Mouse (Mus musculus): Measurements from ENCODE around the gene Rce1. TPM values are rescaled to one million over a fixed set of nuclear protein-coding genes. Genes with fewer than 3 reads are reported as not detected.
A peak's percentile ranks its signal among the peaks of the same experiment; 100 is the strongest.
"Not testable (repeated sequence)": the region's sequence is repeated elsewhere in the genome, so short reads cannot be mapped to it uniquely, and the experiment has no call there.

Gene Rce1
- polyA plus RNA-seq, 1 experiment from 2014 or later = 37.0 TPM

GRCm38 (mm10) chr19:4593792-4594522 is 31.5 kb downstream of the Rce1 start:
- no peaks in the 10 kb centered on the region for H3K4me1 ChIP-seq (replicated peaks; ENCODE audit: control insufficient read depth, insufficient read depth, low read length)
- no peaks in the 10 kb centered on the region for H3K9me3 ChIP-seq (ENCODE audit: control insufficient read depth)
- H3K4me2 ChIP-seq (replicated peaks; ENCODE audit: low read depth) = 0 out of 2 replicates have a peak overlapping the region, but pooled peaks have one; percentile 3
- no peak overlapping the region for H3K4me3 ChIP-seq (ENCODE audit: low read depth, low read length)
- no peaks in the 10 kb centered on the region for H3K36me3 ChIP-seq (ENCODE audit: control insufficient read depth, insufficient read depth)
- TF ChIP-seq CTCF (IDR thresholded peaks at IDR 0.05; ENCODE audit: low read depth) = no peak
- no peak overlapping the region for H3K27ac ChIP-seq (ENCODE audit: low read depth, low read length)
- ATAC-seq = peak; percentile 78
- WGBS = 30% methylated on average over 7 of the region's 7 CpGs
- no peaks in the 10 kb centered on the region for H3K27me3 ChIP-seq (replicated peaks; ENCODE audit: control insufficient read depth, insufficient read depth, low read length)
- H3K9ac ChIP-seq (ENCODE audit: low read depth, low read length) = no peak overlapping the region

DNA sequence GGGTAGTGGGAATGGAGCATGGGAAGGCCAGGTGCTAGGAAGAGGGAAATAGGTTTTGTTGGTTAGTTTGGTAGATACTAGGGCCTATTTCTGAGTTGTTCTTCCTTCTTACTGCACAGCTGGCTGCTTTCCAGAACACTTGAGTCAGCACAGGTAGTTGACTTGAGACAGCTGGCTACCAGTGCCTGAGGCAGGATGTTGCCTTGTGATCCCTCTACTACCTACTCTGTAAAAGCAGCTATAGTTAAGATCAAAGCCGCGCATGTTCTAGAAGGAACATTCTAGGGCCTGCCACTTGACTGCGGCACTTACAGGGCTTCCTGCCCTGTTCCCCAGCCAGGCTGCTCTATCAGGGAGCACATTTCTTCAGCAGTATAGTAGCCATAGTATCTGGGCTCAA is 35.4 kb downstream of the Rce1 start:
- Histone ChIP-seq H3K9me3 (ENCODE audit: control insufficient read depth) (no peaks in the 10 kb centered on the region), H3K27ac (ENCODE audit: low read depth, low read length) (no peak overlapping the region), H3K4me3 (ENCODE audit: low read depth, low read length) (no peak overlapping the region), H3K36me3 (ENCODE audit: control insufficient read depth, insufficient read depth) (no peaks in the 10 kb centered on the region), H3K9ac (ENCODE audit: low read depth, low read length) (no peak overlapping the region), H3K27me3 (replicated peaks; ENCODE audit: control insufficient read depth, insufficient read depth, low read length) (no peaks in the 10 kb centered on the region), H3K4me1 (replicated peaks; ENCODE audit: control insufficient read depth, insufficient read depth, low read length) (no peaks in the 10 kb centered on the region), H3K4me2 (replicated peaks; ENCODE audit: low read depth) (no peak overlapping the region)
- no peak for TF ChIP-seq CTCF (IDR thresholded peaks at IDR 0.05; ENCODE audit: low read depth)
- 71% methylated on average over 3 of the region's 3 CpGs for WGBS
- no peak for ATAC-seq

DNA sequence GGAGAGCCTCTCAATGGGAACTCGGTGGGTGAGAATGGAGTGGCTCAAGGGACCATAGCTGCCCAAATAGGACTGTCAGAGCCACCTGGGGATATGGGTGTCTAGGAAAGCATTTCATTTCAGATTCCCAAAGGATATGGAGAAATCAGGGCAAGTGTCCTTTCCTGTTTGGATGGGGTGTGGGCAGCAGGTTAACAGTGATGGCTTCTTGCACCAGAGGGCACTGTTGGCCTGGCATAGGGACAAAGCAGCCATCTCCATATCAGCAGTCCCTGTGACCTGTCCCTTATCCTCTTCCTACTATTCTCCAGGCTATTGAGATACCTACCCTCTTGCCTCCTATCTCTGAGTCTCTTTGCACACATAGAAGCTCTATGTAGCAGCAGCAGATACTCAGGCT is 36.4 kb downstream of the Rce1 start:
- H3K4me3 ChIP-seq (ENCODE audit: low read depth, low read length) = no peak overlapping the region
- no peak overlapping the region for H3K4me2 ChIP-seq (replicated peaks; ENCODE audit: low read depth)
- peak; percentile 78 for TF ChIP-seq CTCF (IDR thresholded peaks at IDR 0.05; ENCODE audit: low read depth)
- no peak overlapping the region for H3K9ac ChIP-seq (ENCODE audit: low read depth, low read length)
- H3K4me1 ChIP-seq (replicated peaks; ENCODE audit: control insufficient read depth, insufficient read depth, low read length) = no peaks in the 10 kb centered on the region
- no peaks in the 10 kb centered on the region for H3K36me3 ChIP-seq (ENCODE audit: control insufficient read depth, insufficient read depth)
- 76% methylated on average over 1 of the region's 1 CpGs for WGBS
- H3K9me3 ChIP-seq (ENCODE audit: control insufficient read depth) = no peaks in the 10 kb centered on the region
- no peaks in the 10 kb centered on the region for H3K27me3 ChIP-seq (replicated peaks; ENCODE audit: control insufficient read depth, insufficient read depth, low read length)
- H3K27ac ChIP-seq (ENCODE audit: low read depth, low read length) = no peak overlapping the region
- no peak for ATAC-seq

- TF ChIP-seq CTCF (IDR thresholded peaks at IDR 0.05; ENCODE audit: low read depth) = no peak
- WGBS = 57% methylated on average over 3 of the region's 3 CpGs
- no peak for ATAC-seq
Observed at GRCm38 (mm10) chr19:4588430-4588829, 37.0 kb downstream of the Rce1 start.

DNA sequence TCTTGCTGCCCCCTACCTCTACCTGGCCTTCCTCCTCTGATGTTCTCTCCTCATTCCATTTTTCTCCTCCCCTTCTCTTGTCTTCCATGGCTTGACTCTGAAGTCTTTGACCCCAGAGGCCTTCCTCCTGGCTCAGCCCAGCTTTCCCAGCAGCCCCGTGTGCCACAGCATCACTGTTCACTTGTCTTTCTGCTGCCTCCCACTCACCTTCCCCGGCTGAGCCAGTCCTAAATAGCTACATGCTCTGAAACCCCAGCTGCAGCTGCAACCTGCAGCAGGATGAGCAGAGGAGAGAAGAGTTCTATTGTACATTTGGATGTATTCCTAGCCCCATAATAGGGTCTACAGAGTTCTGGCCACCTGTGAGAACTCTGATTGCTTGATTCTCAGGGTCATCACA is 38.0 kb downstream of the Rce1 start:
- Histone ChIP-seq H3K9me3 (ENCODE audit: control insufficient read depth) (no peaks in the 10 kb centered on the region), H3K4me3 (ENCODE audit: low read depth, low read length) (no peak overlapping the region), H3K27me3 (replicated peaks; ENCODE audit: control insufficient read depth, insufficient read depth, low read length) (no peaks in the 10 kb centered on the region), H3K4me1 (replicated peaks; ENCODE audit: control insufficient read depth, insufficient read depth, low read length) (no peaks in the 10 kb centered on the region), H3K9ac (ENCODE audit: low read depth, low read length) (no peak overlapping the region), H3K4me2 (replicated peaks; ENCODE audit: low read depth) (no peak overlapping the region), H3K27ac (ENCODE audit: low read depth, low read length) (no peak overlapping the region), H3K36me3 (ENCODE audit: control insufficient read depth, insufficient read depth) (no peaks in the 10 kb centered on the region)
- 67% methylated on average over 2 of the region's 2 CpGs for WGBS
- TF ChIP-seq CTCF (IDR thresholded peaks at IDR 0.05; ENCODE audit: low read depth) = no peak
- ATAC-seq = no peak

More at GRCm38 (mm10) chr19:4588430-4588829, 37.0 kb downstream of the Rce1 start:
- no peak overlapping the region for H3K4me3 ChIP-seq (ENCODE audit: low read depth, low read length)
- H3K4me1 ChIP-seq (replicated peaks; ENCODE audit: control insufficient read depth, insufficient read depth, low read length) = no peaks in the 10 kb centered on the region
- no peaks in the 10 kb centered on the region for H3K27me3 ChIP-seq (replicated peaks; ENCODE audit: control insufficient read depth, insufficient read depth, low read length)
- H3K27ac ChIP-seq (ENCODE audit: low read depth, low read length) = no peak overlapping the region
- no peaks in the 10 kb centered on the region for H3K9me3 ChIP-seq (ENCODE audit: control insufficient read depth)
- H3K4me2 ChIP-seq (replicated peaks; ENCODE audit: low read depth) = no peak overlapping the region
- no peaks in the 10 kb centered on the region for H3K36me3 ChIP-seq (ENCODE audit: control insufficient read depth, insufficient read depth)
- H3K9ac ChIP-seq (ENCODE audit: low read depth, low read length) = no peak overlapping the region

DNA sequence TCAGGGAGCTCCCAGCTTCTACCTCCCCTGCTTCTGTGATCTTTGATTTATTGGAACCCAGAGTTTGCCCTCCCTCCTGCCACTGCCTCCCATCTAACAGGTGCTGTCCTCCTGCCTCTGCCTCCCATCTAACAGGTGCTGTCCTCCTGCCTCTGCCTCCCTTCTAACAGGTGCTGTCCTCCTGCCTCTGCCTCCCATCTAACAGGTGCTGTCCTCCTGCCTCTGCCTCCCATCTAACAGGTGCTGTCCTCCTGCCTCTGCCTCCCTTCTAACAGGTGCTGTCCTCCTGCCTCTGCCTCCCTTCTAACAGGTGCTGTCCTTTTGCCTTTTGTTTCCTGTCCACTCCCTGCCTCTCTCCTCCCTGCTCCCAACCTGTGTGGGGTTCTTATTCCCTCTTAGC is 38.7 kb downstream of the Rce1 start:
- not testable (repeated sequence) for H3K4me3 ChIP-seq (ENCODE audit: low read depth, low read length); H3K9ac ChIP-seq (ENCODE audit: low read depth, low read length); H3K27me3 ChIP-seq (replicated peaks; ENCODE audit: control insufficient read depth, insufficient read depth, low read length); H3K4me1 ChIP-seq (replicated peaks; ENCODE audit: control insufficient read depth, insufficient read depth, low read length); H3K36me3 ChIP-seq (ENCODE audit: control insufficient read depth, insufficient read depth); H3K9me3 ChIP-seq (ENCODE audit: control insufficient read depth); H3K4me2 ChIP-seq (replicated peaks; ENCODE audit: low read depth); ATAC-seq; H3K27ac ChIP-seq (ENCODE audit: low read depth, low read length)

Data from intestine, postnatal 0 days (tissue).